11 mouse cellular contexts compared by ENCODE assay signal in genomic region chr5:151020831-151021230, GRCm38 (mm10).
DNase-seq lines count a peak whose midpoint lies in the region; ATAC-seq lines count a peak whose summit lies in the region.
"Had no signal": no experiment of that assay in that cellular context is flagged by ENCODE, and none has a peak within 500 bp of the region (broad histone marks: within the 10 kb centered on the region; RNA-seq: fewer than 3 reads in every experiment).

No protein-coding gene starts in this region.

- no peak for ATAC-seq in liver, embryonic 13.5 days (ENCODE audit: low read depth)
- no peak for ATAC-seq in liver, embryonic 12.5 days
- ATAC-seq: hindbrain, embryonic 16.5 days had no signal

- DNase-seq in heart, adult 11 months = peak; percentile 92
- no peak for DNase-seq in heart, postnatal 25 days (ENCODE audit: low spot score)
- DNase-seq in liver, embryonic 13.5 days = no peak
- no peak for DNase-seq in limb, embryonic 10.5 days (ENCODE audit: low spot score)
- DNase-seq in lung, postnatal 36 days = peak; percentile 32
- no peak for DNase-seq in retina, postnatal 1 day
- DNase-seq in cerebellum, adult 9-11 months = no peak
- DNase-seq: gastrocnemius, postnatal 10 days; kidney, postnatal 25 days had no signal

- H3K4me3 ChIP-seq in liver, embryonic 13.5 days (replicated peaks) = no peak overlapping the region
- H3K4me3 ChIP-seq in liver, embryonic 12.5 days = no peak overlapping the region
- no peak overlapping the region for H3K4me3 ChIP-seq in limb, embryonic 10.5 days

- WGBS in liver, embryonic 13.5 days (ENCODE audit: insufficient replicate concordance) = 32% methylated on average over 14 of the region's 14 CpGs
- WGBS in liver, embryonic 12.5 days (ENCODE audit: insufficient replicate concordance) = 36% methylated on average over 14 of the region's 14 CpGs
- 85% methylated on average over 14 of the region's 14 CpGs for WGBS in limb, embryonic 10.5 days

- no peaks in the 10 kb centered on the region for H3K9me3 ChIP-seq in liver, embryonic 13.5 days (replicated peaks)
- no peaks in the 10 kb centered on the region for H3K9me3 ChIP-seq in liver, embryonic 12.5 days (replicated peaks)
- H3K9me3 ChIP-seq in limb, embryonic 10.5 days (replicated peaks) = no peaks in the 10 kb centered on the region

- intact Hi-C loops in heart, postnatal 25 days (cut with DNase I) = no loop called here

- no peaks in the 10 kb centered on the region for H3K27me3 ChIP-seq in liver, embryonic 13.5 days
- no peaks in the 10 kb centered on the region for H3K27me3 ChIP-seq in liver, embryonic 12.5 days (replicated peaks)
- H3K27me3 ChIP-seq in limb, embryonic 10.5 days (ENCODE audit: low read depth, poor library complexity, severe bottlenecking) = no peaks in the 10 kb centered on the region

- H3K4me1 ChIP-seq in liver, embryonic 13.5 days (replicated peaks) = no peaks in the 10 kb centered on the region
- H3K4me1 ChIP-seq in liver, embryonic 12.5 days = no peaks in the 10 kb centered on the region
- peaks cover 57% of the 10 kb centered on the region for H3K4me1 ChIP-seq in limb, embryonic 10.5 days

- no peak overlapping the region for H3K27ac ChIP-seq in liver, embryonic 13.5 days
- no peak overlapping the region for H3K27ac ChIP-seq in liver, embryonic 12.5 days
- H3K27ac ChIP-seq in limb, embryonic 10.5 days = peak overlapping the region; percentile 68

- 0 out of 2 replicates have a peak overlapping the region, but pooled peaks have one; percentile 8 for H3K4me2 ChIP-seq in liver, embryonic 13.5 days
- no peak overlapping the region for H3K4me2 ChIP-seq in liver, embryonic 12.5 days

- no peak overlapping the region for H3K9ac ChIP-seq in liver, embryonic 13.5 days
- H3K9ac ChIP-seq in liver, embryonic 12.5 days = no peak overlapping the region

- H3K36me3 ChIP-seq in liver, embryonic 13.5 days = no peaks in the 10 kb centered on the region
- H3K36me3 ChIP-seq in liver, embryonic 12.5 days = no peaks in the 10 kb centered on the region
- H3K36me3 ChIP-seq in limb, embryonic 10.5 days = no peaks in the 10 kb centered on the region

Comparison
In these comparisons a context has a peak if more than half of its experiments do, and no peak if none do; other contexts are left out.
1. DNase-seq: peak in heart, adult 11 months (single experiment) and lung, postnatal 36 days (single experiment); none in heart, postnatal 25 days (single experiment), liver, embryonic 13.5 days (single experiment), limb, embryonic 10.5 days (single experiment), retina, postnatal 1 day (single experiment) and cerebellum, adult 9-11 months (single experiment).